Mouse (Mus musculus) bone marrow macrophage, adult 2 months (primary cell): Measurements from ENCODE around the gene Olfr632. TPM values are rescaled to one million over a fixed set of nuclear protein-coding genes. Genes with fewer than 3 reads are reported as not detected.

Source experiments
- H3K27ac ChIP-seq: 2 replicates; pipeline ENCODE4 v1.5.1; 2012; ENCODE audit warnings: low read depth, low read length; ENCODE audit not compliant: insufficient read depth
- H3K4me1 ChIP-seq: 2 replicates; pipeline ENCODE4 v1.6.1; 2012; ENCODE audit warnings: low read length; ENCODE audit not compliant: control insufficient read depth, insufficient read depth
- H3K4me3 ChIP-seq: 2 replicates; pipeline ENCODE4 v1.5.1; 2012; ENCODE audit warnings: mild to moderate bottlenecking, low read length, moderate library complexity; ENCODE audit not compliant: insufficient read depth
- CTCF ChIP-seq: IDR thresholded peaks from 2 replicates; pipeline ENCODE4 v1.5.1; 2012; ENCODE audit warnings: low read depth, mild to moderate bottlenecking, low read length, moderate library complexity
- POLR2A ChIP-seq: IDR thresholded peaks from 2 replicates; pipeline ENCODE4 v1.6.1; 2012; ENCODE audit warnings: mild to moderate bottlenecking, low read depth, low read length, borderline replicate concordance
- polyA plus RNA-seq: library from polyadenylated mRNA; stranded (reverse); fragments of >200 nt; gene quantifications from 2 replicates; pipeline ENCODE4 v1.2.4, GENCODE M21; 2012; ENCODE audit not compliant: missing spikeins, insufficient read depth, insufficient read length

The Olfr632 gene
- polyA plus RNA-seq, 1 experiment = not detected

GRCm38 (mm10) chr7:103970852-103971251 lies 36.7 kb downstream of the Olfr632 start, which contains the start of gene Olfr635:
Gene Olfr635 (plus strand): TSS chr7:103971152.
- Histone ChIP-seq H3K4me1 (no peaks in the 10 kb centered on the region), H3K4me3 (no peak within 1 kb of the TSS), H3K27ac (no peak within 1 kb of the TSS)
- TF ChIP-seq POLR2A = no peak
- no peak for TF ChIP-seq CTCF

GRCm38 (mm10) chr7:103971782-103972181 lies 37.6 kb downstream of the Olfr632 start:
- H3K4me3 ChIP-seq = no peak overlapping the region
- no peak for TF ChIP-seq CTCF
- TF ChIP-seq POLR2A = no peak
- no peak overlapping the region for H3K27ac ChIP-seq
- H3K4me1 ChIP-seq = no peaks in the 10 kb centered on the region

Other genes with a start within 250 kb of the Olfr632 start
- gene Olfr243, start 219.7 kb upstream of the Olfr632 start, polyA plus RNA-seq = not detected in 2 replicates
- gene Olfr628, start 204.0 kb upstream of the Olfr632 start, polyA plus RNA-seq = not detected in 2 replicates
- not detected in 2 replicates for gene Olfr629, start 189.4 kb upstream of the Olfr632 start, polyA plus RNA-seq
- gene Olfr630, start 177.0 kb upstream of the Olfr632 start, polyA plus RNA-seq = not detected in 2 replicates
- gene Olfr69, start 162.8 kb upstream of the Olfr632 start, polyA plus RNA-seq = not detected in 2 replicates
- not detected in 2 replicates for gene Olfr68, start 154.6 kb upstream of the Olfr632 start, polyA plus RNA-seq
- not detected in 2 replicates for gene Olfr67, start 142.5 kb upstream of the Olfr632 start, polyA plus RNA-seq
- gene Hbb-bt, start 120.4 kb upstream of the Olfr632 start, polyA plus RNA-seq = not detected in 2 replicates
- not detected in 2 replicates for gene Hbb-bs, start 106.3 kb upstream of the Olfr632 start, polyA plus RNA-seq
- not detected in 2 replicates for gene Hbb-bh2, start 93.8 kb upstream of the Olfr632 start, polyA plus RNA-seq
- not detected in 2 replicates for gene Hbb-bh1, start 91.2 kb upstream of the Olfr632 start, polyA plus RNA-seq
- gene Hbb-y, start 81.1 kb upstream of the Olfr632 start, polyA plus RNA-seq = not detected in 2 replicates
- not detected in 2 replicates for gene Olfr66, start 48.1 kb upstream of the Olfr632 start, polyA plus RNA-seq
- gene Olfr64, start 39.9 kb upstream of the Olfr632 start, polyA plus RNA-seq = not detected in 2 replicates
- not detected in 2 replicates for gene Olfr65, start 30.9 kb upstream of the Olfr632 start, polyA plus RNA-seq
- not detected in 2 replicates for gene Olfr631, start 5.5 kb upstream of the Olfr632 start, polyA plus RNA-seq
- gene Olfr633, start 10.1 kb downstream of the Olfr632 start, polyA plus RNA-seq = not detected in 2 replicates
- 0.13 TPM in 1 of 2 replicates, not detected in the other for gene Olfr635, start 36.8 kb downstream of the Olfr632 start, polyA plus RNA-seq
- not detected in 2 replicates for gene Olfr638, start 64.4 kb downstream of the Olfr632 start, polyA plus RNA-seq
- 0.12 TPM in 1 of 2 replicates, not detected in the other for gene Olfr639, start 83.0 kb downstream of the Olfr632 start, polyA plus RNA-seq
- gene Olfr640, start 91.2 kb downstream of the Olfr632 start, polyA plus RNA-seq = not detected in 2 replicates
- gene Olfr641, start 101.1 kb downstream of the Olfr632 start, polyA plus RNA-seq = not detected in 2 replicates
- gene Olfr642, start 118.3 kb downstream of the Olfr632 start, polyA plus RNA-seq = 0.17 TPM in 1 of 2 replicates, not detected in the other
- gene 4930516K23Rik, start 127.1 kb downstream of the Olfr632 start, polyA plus RNA-seq = not detected in 2 replicates
- gene Olfr644, start 137.5 kb downstream of the Olfr632 start, polyA plus RNA-seq = not detected in 2 replicates
- not detected in 2 replicates for gene Olfr645, start 151.1 kb downstream of the Olfr632 start, polyA plus RNA-seq
- not detected in 2 replicates for gene Olfr646, start 170.5 kb downstream of the Olfr632 start, polyA plus RNA-seq
- not detected in 2 replicates for gene Ubqln5, start 195.5 kb downstream of the Olfr632 start, polyA plus RNA-seq
- not detected in 2 replicates for gene Olfr643, start 203.1 kb downstream of the Olfr632 start, polyA plus RNA-seq
- gene Ubqln3, start 208.9 kb downstream of the Olfr632 start, polyA plus RNA-seq = not detected in 2 replicates
- gene Ubqlnl, start 216.2 kb downstream of the Olfr632 start, polyA plus RNA-seq = not detected in 2 replicates
- gene Olfm5, start 230.5 kb downstream of the Olfr632 start, polyA plus RNA-seq = not detected in 2 replicates
- not detected in 2 replicates for gene Olfr648, start 249.0 kb downstream of the Olfr632 start, polyA plus RNA-seq